ENCODE assay signal across 35 mouse cellular contexts in the genomic region with DNA sequence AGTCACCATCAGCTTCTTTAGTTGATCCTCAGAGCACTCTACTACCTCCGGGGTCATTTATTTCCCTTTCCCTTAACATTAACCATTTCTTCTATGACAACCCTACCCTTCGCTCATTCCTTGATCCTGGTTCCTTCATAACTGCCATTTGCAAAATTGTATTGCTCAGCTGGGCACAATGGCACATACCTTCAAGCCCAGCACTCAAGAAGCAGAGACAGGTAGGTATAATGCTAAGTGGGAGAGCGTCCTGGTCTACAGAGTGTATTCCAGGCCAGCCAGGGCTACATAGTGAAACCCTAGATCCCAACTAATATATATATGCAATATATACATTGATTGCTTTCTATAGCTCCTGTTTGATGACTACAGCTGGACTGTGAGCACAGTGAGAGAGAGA.
"Had no signal": no experiment of that assay in that cellular context is flagged by ENCODE, and none has a peak within 500 bp of the region (broad histone marks: within the 10 kb centered on the region; RNA-seq: fewer than 3 reads in every experiment).

No protein-coding gene starts in this region.

- ATAC-seq: hindbrain, embryonic 16.5 days; hindbrain, postnatal 0 days; inflammation-experienced regulatory T-cells, adult 6 months; intestine, embryonic 15.5 days; intestine, embryonic 16.5 days; intestine, postnatal 0 days had no signal

- H3K27ac ChIP-seq: heart, embryonic 10.5 days; heart, embryonic 13.5 days; heart, embryonic 15.5 days; hindbrain, embryonic 10.5 days; hindbrain, embryonic 12.5 days; hindbrain, embryonic 13.5 days; hindbrain, embryonic 14.5 days; hindbrain, embryonic 15.5 days; hindbrain, postnatal 0 days; intestine, embryonic 15.5 days; kidney, embryonic 15.5 days; kidney, postnatal 0 days; layer of hippocampus, adult 2 months had no signal

- H3K9me3 ChIP-seq: heart, embryonic 10.5 days; heart, embryonic 12.5 days; heart, embryonic 13.5 days; heart, embryonic 15.5 days; hindbrain, embryonic 12.5 days; hindbrain, embryonic 13.5 days; hindbrain, embryonic 15.5 days; intestine, embryonic 15.5 days; kidney, embryonic 15.5 days had no signal

- H3K4me3 ChIP-seq: heart, embryonic 10.5 days; heart, embryonic 12.5 days; heart, embryonic 13.5 days; heart, embryonic 15.5 days; hindbrain, embryonic 10.5 days; hindbrain, embryonic 12.5 days; hindbrain, embryonic 13.5 days; hindbrain, embryonic 15.5 days; intestine, embryonic 15.5 days; kidney, embryonic 15.5 days; layer of hippocampus, adult 2 months had no signal

- H3K4me2 ChIP-seq: heart, embryonic 11.5 days; heart, embryonic 12.5 days; heart, embryonic 13.5 days; heart, embryonic 15.5 days; hindbrain, embryonic 12.5 days; hindbrain, embryonic 13.5 days; hindbrain, embryonic 14.5 days; hindbrain, embryonic 15.5 days; intestine, embryonic 15.5 days; kidney, embryonic 15.5 days had no signal

- H3K36me3 ChIP-seq: heart, embryonic 10.5 days; heart, embryonic 12.5 days; heart, embryonic 13.5 days; heart, embryonic 15.5 days; hindbrain, embryonic 12.5 days; hindbrain, embryonic 13.5 days; hindbrain, embryonic 15.5 days; intestine, embryonic 15.5 days; kidney, embryonic 15.5 days had no signal

- DNase-seq: heart, postnatal 10 days; heart, postnatal 14 days; heart, postnatal 36 days; heart, postnatal 4 days; kidney, adult 11 months; kidney, adult 18-20 months; kidney, adult 2 months; kidney, adult 8-10 months; kidney, adult 9 months; kidney, postnatal 10 days; kidney, postnatal 14 days; kidney, postnatal 25 days; kidney, postnatal 36 days; kidney, postnatal 4 days; layer of hippocampus, adult 9-11 months; layer of hippocampus, postnatal 36 days had no signal

- H3K9ac ChIP-seq: heart, embryonic 12.5 days; heart, embryonic 13.5 days; heart, embryonic 15.5 days; hindbrain, embryonic 12.5 days; hindbrain, embryonic 13.5 days; hindbrain, embryonic 14.5 days; hindbrain, embryonic 15.5 days; intestine, embryonic 15.5 days; kidney, embryonic 15.5 days had no signal

- H3K27me3 ChIP-seq: heart, embryonic 12.5 days; heart, embryonic 13.5 days; heart, embryonic 15.5 days; hindbrain, embryonic 12.5 days; hindbrain, embryonic 13.5 days; hindbrain, embryonic 15.5 days; intestine, embryonic 15.5 days; kidney, embryonic 15.5 days had no signal
